Mouse (Mus musculus) thymus, adult 2 months (tissue): ENCODE results near the gene Olfr467.
"Not testable (repeated sequence)": the region's sequence is repeated elsewhere in the genome, so short reads cannot be mapped to it uniquely, and the experiment has no call there.

Experiments used
- CTCF ChIP-seq: fragments of 200-500 bp; IDR thresholded peaks from 2 replicates; pipeline ENCODE4 v1.5.1; 2012; ENCODE audit warnings: mild to moderate bottlenecking, control low read depth, low read length, moderate library complexity, borderline replicate concordance; ENCODE audit not compliant: control insufficient read depth, poor library complexity, insufficient read depth; ENCODE audit errors: extremely low read depth
- POLR2A ChIP-seq: fragments of 200-500 bp; IDR thresholded peaks from 2 replicates; pipeline ENCODE4 v1.6.1; 2012; ENCODE audit warnings: mild to moderate bottlenecking, low read length, control low read depth, moderate library complexity; ENCODE audit not compliant: control insufficient read depth, poor library complexity, insufficient read depth; ENCODE audit errors: extremely low read depth

DNA sequence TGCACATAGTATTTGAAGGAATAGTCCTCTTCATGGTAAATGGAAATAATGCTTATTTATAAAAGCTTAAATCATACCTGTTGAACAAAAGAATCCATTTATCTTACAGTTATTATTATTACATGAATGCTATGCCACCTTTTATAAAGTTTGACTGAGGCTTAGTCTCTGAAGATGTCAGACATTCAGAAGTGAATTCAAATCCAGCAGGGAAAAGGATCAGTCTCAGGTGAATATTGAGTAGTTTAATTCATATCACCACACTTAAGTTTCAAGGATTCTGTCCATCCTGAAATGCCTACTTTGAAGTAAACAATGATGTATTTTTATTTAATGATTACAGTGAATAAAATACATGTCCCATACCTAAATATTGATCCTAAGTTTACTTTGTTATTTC lies 13.4 kb downstream of the Olfr467 start, which contains the start of gene Olfr469:
- not testable (repeated sequence) for TF ChIP-seq POLR2A, CTCF
